Mouse (Mus musculus): ENCODE data around the gene Glrx.
"Not testable (repeated sequence)": the region's sequence is repeated elsewhere in the genome, so short reads cannot be mapped to it uniquely, and the experiment has no call there.

Glrx gene

GRCm38 (mm10) chr13:75835461-75835860 is 4.2 kb upstream of the Glrx start:
- peak; percentile 80 for DNase-seq (ENCODE audit: low spot score)

DNA sequence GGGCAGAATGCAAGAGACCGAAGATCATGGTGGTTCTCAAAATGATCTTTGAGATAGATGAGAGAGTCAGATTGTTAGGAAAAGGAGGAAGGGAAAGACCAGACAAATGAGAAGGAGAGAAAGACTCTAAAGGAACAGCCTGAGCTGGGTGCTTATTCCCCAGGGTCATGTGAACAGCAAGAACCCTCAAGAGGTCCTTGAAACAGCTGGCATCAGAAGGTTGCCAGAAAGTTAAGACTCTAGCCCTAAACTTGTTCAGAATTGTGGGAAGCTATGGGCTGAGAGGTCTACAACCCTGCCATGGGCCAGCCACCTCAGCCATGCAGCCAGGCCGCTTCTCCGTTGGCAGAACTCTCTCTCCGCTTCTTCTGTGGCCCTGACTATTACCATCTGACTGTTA is 1.2 kb upstream of the Glrx start:
- DNase-seq (ENCODE audit: low spot score) = no peak

- no peak for DNase-seq (ENCODE audit: low spot score)
These were observed 1.2 kb downstream of the Glrx start for GRCm38 (mm10) chr13:75840752-75841285.

- peak; percentile 34 for DNase-seq (ENCODE audit: low spot score)
These were observed 2.3 kb downstream of the Glrx start for GRCm38 (mm10) chr13:75841950-75842349.

GRCm38 (mm10) chr13:75843331-75843730 is 3.7 kb downstream of the Glrx start:
- no peak for DNase-seq (ENCODE audit: low spot score)

GRCm38 (mm10) chr13:75843993-75844683 is 4.5 kb downstream of the Glrx start:
- DNase-seq (ENCODE audit: low spot score) = peak; percentile 62

- no peak for DNase-seq (ENCODE audit: low spot score)
These were observed 5.3 kb downstream of the Glrx start for GRCm38 (mm10) chr13:75844833-75845518.

GRCm38 (mm10) chr13:75845519-75846166 is 6.0 kb downstream of the Glrx start:
- DNase-seq (ENCODE audit: low spot score) = no peak

DNA sequence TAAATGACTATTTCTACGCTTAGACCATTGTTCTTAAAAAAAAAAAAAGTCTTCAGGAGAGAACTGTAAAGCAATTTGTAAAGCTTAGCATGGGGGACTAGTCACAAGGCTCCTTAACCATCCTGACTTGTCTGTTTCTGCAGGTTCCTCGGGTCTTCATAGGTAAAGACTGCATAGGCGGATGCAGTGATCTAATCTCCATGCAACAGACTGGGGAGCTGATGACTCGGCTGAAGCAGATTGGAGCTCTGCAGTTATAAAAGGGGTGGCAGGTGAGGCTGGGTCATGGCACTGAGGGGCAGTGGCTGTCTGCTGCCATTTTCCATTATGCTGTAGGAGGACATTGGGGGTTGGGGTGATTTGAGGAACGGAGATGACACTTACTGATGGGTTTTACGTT is 7.4 kb downstream of the Glrx start:
- no peak for DNase-seq (ENCODE audit: low spot score)

DNA sequence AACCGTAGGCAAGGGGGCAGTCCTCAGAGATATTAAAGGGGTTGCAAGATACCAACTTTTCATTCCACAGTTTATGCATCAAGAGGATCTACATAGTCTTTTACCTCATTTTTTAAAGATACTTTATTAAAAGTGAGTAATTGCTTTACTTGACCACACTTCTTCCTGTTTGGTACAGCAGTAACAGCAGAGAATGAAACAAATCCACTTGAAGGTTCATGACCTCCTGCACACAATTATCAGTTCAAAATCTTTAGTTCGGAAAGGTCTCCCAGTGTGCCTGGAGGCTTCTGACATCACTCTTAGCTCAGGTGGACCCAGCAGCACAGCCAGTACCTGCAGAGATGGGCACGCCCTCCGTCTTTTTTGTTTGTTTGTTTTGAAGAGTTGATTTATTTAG is 12.4 kb downstream of the Glrx start:
- no peak for DNase-seq (ENCODE audit: low spot score)

- DNase-seq (ENCODE audit: low spot score) = no peak
These were observed 13.4 kb downstream of the Glrx start for GRCm38 (mm10) chr13:75853118-75853517.

GRCm38 (mm10) chr13:75859264-75859844 is 19.7 kb downstream of the Glrx start:
- no peak for DNase-seq (ENCODE audit: low spot score)

- DNase-seq (ENCODE audit: low spot score) = no peak
These were observed 26.0 kb downstream of the Glrx start for GRCm38 (mm10) chr13:75865486-75866184.

DNA sequence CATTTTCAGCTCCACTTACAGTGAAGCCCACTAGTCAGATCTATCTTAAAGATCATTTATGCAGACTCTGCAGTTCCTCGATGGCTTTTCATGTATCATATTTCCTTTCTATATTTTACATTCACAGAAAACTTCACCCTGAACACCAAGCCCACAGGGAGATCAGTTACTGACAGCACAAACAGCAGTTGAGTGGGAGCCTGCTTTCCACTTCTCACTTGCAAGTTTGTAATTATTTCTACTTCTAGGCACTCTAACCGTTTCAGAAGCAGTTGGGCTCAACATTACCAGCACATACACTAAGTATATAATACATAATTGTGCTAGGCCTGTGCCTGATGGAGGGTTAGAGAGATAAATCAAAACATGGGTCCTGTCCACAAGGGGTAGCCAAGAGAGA is 28.2 kb downstream of the Glrx start:
- DNase-seq (ENCODE audit: low spot score) = no peak

- no peak for DNase-seq (ENCODE audit: low spot score)
These were observed 35.1 kb downstream of the Glrx start for GRCm38 (mm10) chr13:75874608-75875376.

DNA sequence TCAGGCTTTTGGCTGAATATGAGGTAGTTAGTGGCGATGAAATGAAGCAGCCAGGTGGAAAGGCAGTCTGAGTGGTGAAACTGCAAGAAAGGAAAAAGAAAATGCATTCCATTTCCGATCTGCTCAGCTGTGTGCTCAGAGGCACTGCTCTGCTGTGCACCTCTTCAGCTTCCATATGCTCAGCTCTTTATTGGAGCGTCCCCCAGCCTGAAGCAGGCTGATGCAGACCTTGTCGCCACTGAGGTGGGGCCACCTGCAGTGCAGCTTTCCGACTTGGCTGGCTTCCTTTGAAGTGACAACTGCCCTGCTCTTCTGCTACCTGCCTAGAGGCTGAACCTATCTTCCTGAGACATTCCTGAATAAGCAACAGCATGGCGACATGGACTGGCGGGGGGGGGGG is 36.5 kb downstream of the Glrx start:
- DNase-seq (ENCODE audit: low spot score) = not testable (repeated sequence)

GRCm38 (mm10) chr13:75876592-75876991 is 36.9 kb downstream of the Glrx start:
- no peak for DNase-seq (ENCODE audit: low spot score)

DNA sequence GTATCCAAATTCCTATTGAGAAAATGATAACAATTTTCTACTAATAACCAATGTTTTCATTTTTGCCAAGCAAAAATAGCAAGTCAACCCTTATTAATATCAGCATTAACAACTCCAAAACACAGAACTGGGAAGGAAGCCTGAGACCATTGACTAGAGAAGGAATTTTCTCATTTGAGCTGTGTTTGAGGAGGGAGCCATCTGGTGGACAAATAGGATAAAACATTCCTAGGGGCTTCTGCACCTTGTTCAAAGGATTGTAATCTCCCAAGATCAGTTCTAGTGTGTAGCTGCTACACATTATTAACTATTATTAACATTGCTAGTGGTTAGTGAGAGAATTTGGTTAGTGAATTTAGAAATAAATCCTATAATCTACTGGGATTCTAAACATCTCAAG is 38.2 kb downstream of the Glrx start:
- DNase-seq (ENCODE audit: low spot score) = peak; percentile 25

GRCm38 (mm10) chr13:75879756-75880155 is 40.1 kb downstream of the Glrx start:
- DNase-seq (ENCODE audit: low spot score) = no peak

GRCm38 (mm10) chr13:75880501-75880900 is 40.8 kb downstream of the Glrx start:
- no peak for DNase-seq (ENCODE audit: low spot score)

GRCm38 (mm10) chr13:75883792-75884191 is 44.1 kb downstream of the Glrx start:
- no peak for DNase-seq (ENCODE audit: low spot score)

Data from yolk sac, embryonic 10.5 days (tissue).